Mouse (Mus musculus) hindlimb bud, embryonic 11.5 days (tissue): ENCODE results near the gene Csnk1e.

Experiments
- DNase-seq: peaks from one replicate; pipeline ENCODE4 v3.0.0-alpha.2; 2012; ENCODE audit warnings: low read depth, low spot score; ENCODE audit errors: extremely low spot score

The Csnk1e gene

DNA sequence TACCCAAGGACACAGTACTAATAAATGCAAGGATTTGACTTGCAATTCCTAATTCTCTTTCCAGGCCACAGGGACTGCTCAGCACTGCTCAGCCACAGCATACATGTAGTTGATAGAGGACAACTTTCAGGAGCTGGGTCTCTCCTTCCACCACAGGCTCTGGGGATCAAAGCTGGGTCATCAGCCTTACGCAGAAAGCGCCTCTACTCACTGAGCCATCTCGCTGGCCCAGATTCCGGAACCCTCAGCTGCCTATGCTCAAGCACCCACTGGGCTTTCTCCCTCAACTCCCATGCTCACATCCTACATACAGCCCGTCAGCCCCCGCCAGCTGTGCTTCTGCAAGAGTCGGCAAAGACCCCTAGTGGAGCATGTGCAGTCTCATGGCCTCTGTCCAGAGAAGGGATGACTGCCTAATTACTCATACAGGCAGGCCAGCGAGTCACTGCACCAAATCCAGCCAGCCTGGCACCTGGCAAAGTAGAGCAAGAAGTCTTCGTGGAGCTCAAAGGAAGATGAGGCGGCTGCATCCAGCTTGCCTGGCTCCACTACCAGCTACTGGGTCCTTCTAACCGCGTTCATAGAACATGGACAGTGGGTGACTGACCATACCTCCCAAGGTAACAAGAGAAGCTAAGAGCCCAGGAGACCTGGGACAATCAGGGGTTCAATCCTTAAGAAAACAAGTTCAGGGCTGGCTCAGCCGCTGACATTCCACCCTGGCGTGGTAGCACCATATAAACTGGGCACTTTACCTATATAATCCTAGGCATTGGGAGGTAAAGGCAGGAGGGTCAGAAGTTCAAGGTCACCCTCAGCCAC lies 55.9 kb downstream of the Csnk1e start:
- DNase-seq = no peak

DNA sequence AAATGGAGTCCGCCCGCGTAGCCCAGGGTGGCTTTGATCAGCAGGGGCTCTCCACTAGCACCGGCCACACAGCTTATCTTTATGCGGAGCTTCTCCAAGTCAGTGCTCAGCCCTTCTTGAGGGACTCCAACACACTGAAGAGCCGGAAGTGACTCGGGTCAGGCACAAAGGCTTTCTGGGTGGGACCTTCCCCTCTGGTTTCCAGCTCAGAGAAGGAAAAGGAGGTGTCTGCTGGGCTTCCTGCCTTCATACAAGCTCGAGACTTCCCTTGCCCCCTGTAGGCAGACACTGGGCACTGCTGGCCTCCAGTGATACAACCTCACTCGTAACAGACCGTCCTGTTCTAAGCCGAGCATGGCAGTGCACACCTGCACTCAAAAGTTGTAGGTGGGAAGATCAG lies 58.6 kb downstream of the Csnk1e start:
- no peak for DNase-seq

DNA sequence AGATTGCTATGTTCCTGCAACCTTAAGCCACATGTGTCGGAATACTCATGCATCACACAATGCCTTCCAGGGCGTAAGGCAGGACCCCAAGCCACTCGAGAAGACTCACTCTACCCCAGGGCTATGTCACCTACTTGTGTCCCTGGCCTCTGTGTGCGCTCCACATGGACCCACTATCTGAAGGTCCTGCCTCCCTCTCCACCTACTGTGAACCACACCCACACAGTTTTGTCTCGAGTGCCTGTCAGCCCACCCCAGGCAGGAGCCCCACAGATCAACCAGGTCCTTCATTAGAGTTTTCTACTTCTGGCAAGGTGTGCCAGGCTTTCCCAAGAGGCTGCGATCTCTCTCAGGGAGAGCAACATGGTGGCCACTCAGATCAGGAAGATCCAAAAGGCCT lies 60.1 kb downstream of the Csnk1e start:
- DNase-seq = no peak

DNA sequence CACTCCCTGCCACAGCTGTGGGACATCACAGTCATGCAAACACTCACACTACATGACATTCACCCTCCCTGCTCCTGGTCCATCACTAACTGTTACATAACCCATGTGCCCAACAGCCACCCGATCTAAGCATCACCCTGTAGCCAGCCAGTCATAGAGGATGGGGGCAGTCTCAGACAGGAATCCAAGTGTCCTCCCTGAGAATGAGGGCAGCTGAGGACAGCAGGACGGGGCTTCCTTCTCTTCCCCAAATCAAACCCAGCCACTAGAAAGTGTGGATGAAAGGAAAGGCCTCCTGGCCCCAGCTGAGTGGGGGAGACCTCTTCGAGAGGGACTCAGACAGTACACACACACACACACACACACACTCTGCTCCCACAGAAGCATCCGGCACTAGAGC lies 60.5 kb downstream of the Csnk1e start:
- DNase-seq = no peak

DNA sequence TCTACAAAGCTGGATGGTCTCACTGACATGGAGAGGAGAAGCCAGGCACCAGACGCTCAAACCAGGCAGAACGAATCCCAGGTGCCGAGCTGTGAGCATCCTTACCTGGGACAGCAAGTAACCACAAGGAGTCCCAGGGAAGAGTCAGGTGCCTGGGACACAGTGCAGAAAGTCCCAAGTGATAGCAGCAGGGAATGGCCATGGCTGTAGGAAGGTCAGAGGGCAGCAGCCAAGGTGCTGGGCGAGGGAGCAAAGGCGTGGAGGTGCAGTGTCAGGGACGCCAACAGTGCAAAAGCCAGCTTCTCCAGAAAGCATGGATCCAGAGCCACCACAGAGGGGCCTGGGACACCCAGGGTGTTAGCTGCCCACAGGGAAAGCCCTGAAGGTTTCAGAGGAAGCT lies 62.3 kb downstream of the Csnk1e start:
- no peak for DNase-seq

DNA sequence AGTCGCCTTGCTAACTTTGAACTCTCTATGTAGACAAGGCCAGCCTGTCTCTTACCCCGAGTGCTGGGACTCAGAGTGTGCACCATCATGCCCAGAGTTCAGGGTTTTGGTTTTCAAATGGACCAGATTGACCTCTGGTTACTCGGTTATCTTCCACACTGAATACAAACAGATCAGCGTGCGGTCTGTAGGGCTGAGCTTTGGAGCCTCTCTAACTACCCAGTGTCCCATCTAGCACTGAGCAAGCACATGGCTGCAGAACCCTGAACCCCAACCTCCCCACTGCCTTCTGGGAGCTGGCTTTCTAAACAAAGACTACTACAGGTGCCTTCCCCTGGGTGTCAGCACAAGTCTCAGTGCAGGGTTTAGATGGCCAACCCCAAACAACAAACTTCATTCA lies 62.8 kb downstream of the Csnk1e start:
- DNase-seq = no peak

DNA sequence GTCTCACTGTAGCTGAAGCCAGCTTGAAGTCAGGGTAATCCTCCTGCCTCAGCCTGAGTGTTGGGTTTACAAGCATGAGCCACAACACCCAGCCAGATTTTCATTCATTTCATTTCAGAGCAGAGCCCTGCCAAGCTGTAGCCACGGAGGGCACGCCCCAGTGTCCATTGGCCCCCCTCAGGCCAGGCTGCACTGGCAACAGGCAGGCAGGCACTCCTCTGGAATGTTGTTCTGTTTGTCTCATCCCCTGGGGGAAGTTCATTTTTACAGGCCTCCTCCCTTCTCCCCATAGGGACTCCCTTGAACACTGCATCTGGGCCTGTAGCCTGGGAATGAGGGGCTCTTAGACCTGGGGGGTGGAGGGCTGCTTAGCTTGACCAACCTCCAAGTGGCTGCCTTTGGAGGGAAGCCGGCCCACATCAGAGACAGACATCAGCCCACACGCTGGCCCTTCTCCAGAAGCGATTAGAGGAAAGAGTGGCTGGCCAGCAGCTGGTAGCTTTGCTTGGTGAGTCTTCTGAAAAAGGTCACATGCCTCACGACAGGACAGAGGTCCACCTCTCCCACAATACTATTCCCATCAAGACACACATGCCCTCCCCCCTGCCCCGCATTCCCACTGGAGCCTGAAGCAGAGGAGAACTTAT lies 63.8 kb downstream of the Csnk1e start:
- DNase-seq = no peak

DNA sequence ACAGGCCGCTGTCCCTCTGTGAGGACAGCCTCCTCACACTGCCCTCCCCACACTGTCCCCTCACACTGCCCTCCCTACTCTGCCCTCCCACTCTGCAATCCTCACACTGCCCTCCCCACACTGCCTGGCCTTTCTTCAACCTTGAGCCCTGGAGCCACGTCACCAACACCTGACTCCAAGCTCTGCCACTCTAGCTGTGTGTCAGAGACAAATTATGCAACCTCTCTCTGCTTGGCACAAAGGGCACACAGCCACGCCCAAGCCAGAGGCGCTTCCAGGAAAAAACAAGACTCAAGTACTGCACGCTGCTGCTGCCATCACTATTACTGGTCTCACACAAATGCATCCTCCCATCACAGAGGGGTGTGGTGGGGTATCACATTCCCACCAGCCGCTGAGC lies 64.9 kb downstream of the Csnk1e start:
- DNase-seq = no peak

DNA sequence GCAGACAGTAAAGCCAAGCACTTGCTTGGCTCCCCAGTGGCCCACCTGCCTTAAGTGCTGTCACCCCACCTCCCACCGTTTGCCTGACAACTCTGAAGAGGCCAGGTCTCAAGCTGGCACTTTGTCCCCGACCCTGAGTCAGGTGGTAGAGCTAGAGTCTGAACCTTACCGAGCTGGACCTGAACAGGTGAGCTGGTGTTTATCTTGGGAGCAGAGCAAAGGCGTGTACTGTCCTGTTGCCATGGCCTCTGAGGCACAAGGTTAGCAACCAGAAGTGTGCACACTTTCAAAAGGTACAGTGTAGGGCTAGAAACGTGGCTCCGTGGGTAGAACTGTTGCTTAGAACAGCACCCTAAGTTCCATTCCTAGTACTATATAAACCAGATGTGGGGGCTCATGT lies 67.2 kb downstream of the Csnk1e start:
- no peak for DNase-seq

DNA sequence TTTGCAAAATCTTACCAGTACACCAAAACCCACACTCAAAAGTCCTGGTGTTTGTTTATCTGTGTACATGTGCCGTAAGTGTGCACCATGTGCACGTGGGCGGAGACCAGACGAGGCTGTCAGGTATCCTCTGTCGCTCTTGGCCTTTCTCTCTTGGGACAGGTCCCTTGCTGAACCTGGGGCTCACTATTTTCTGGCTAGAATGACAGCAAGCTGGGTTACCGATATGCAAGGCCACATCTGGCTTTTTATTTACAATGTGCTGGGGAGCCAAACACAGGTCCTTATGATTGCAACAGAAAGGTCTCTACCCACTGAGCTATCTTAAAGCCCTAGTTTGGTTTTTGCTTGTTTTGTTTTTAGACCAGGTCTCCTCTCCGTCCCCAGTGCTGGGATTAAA lies 67.8 kb downstream of the Csnk1e start:
- DNase-seq = no peak

DNA sequence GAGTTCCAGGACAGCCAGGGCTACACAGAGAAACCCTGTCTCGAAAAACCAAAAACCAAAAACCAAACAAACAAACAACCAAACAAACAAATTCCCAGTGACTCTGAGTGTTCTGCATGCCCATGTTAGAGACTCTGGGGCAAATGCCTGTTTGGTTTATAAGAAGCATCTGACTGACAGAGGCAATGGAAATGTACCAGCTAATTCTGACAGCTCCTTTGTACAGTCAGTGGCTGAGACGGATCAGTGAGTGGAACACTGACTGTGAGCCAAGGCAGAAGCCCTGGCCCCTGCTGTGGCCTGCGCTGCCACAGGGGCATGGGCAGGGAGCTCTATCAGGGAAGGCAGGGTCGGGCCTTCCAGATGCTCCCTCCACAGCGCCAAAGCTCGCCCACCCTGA lies 68.3 kb downstream of the Csnk1e start:
- no peak for DNase-seq

DNA sequence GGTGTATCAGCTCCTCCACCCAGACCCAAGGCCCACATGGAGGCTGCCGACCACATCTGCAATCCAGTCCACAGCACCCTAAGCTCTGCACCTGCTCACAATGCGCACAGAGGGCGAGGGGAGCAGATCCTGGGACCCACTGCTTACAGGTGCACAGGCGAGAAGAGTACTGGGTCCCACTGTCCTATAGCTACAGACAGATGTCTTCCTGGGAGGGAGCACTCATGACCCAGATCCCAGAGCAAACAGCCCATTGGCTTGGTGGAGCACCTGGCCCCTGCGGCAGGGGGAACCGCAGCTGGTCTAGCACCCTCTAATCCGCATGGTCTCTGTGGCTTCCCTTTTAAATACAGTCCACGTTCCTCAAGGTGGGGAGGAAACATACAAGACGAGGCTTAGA lies 73.7 kb downstream of the Csnk1e start:
- no peak for DNase-seq

DNA sequence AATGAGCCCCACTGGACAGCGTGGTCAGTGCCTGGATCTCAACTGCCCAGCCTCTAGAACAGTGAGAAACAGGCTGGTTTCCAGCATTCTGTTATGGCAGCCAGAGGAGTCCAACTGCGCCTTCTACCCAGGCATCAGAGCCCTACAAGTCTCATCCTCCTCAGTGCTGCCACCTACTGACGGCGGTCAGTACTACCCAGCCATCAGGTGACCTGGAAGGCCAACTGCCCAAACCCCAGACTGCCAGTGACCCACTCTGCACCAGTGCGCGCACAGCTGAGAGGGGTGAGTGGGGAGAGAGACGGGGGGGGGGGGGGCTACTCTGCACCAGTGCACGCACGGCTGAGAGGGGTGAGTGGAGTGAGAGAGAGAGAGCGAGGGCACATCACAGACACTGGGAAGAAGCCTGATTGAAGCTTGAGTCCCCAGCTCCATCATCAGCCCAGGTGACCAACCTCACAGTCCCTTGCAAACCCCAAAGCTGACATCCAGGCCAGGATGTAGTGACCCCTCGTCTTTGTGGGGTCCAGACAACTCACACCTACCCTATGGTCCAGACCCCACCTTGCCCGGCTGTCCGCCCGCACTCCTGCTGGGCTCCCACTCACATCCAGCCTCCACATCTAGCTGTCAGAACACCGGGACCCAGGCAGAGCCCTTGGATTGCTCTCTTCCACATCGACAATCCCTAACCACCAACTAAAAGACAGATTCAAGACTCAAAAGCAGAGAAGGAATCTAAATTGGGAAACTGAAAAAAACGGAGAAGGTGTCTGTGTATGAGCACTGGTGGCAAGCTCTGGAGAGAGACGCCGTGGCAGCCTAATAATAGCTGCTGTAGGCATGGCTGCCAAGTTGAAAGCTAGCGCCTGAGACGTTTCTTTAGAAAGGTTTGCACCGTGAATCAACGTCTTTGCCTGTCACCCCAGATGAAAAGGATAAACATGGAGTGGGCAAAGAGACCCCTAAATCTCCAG lies 74.6 kb downstream of the Csnk1e start:
- no peak for DNase-seq

DNA sequence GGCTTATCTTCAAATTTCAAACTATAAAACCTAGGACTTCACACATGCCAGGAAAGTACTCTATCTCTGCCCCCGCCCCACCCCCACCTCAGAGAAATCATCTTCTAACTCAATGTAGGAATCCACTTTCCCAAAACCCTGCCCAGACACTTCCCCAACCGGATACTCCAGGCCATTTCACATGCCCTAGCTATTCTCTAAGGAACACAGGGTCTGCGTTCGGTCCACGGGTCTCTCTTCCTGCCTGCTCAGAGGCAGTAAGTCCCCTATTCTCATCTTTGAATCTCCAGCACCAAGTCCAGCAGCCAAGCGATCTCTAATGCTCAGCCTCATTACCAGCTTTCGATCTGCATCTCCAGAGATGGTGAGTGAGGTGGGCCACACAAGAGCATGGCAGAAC lies 75.7 kb downstream of the Csnk1e start:
- DNase-seq = no peak

DNA sequence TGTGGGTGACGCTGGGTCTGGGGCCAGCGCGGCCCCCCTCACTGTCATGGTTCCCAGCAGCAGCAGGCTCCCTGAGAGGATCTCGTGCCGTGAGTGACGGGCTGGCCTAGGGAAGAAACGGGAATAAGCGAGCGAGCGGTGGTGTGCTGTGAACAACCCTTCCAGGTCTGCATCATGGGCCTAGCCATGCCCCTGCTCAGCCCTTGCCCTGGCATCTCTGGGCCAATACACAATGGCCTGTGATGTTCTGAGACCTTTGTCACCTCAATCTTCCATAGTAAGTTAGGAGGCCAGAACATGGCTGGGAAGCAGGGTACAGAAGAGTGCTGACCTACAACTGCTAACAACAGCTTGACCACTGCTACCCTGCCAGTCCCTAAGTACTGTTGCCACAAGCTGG lies 76.8 kb downstream of the Csnk1e start:
- DNase-seq = no peak

DNA sequence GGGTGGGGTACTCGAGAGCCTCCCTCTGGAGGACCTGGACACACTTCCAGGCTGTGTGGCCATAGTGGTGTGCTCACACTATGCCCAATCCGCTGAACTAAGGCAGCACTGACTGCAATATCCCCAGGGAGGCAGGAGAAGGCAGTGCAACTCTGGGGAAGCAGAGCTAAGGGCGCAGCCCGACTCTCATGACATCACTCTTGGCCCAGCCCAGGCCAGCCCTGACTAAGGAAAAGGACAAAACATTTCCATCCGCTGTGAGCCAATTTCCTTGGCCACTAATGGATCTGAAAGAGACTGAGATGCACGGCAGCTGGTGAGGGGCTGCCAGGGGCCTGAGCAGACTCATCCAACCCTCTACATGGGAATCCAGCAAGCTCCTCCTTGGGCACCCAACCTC lies 77.7 kb downstream of the Csnk1e start:
- no peak for DNase-seq

DNA sequence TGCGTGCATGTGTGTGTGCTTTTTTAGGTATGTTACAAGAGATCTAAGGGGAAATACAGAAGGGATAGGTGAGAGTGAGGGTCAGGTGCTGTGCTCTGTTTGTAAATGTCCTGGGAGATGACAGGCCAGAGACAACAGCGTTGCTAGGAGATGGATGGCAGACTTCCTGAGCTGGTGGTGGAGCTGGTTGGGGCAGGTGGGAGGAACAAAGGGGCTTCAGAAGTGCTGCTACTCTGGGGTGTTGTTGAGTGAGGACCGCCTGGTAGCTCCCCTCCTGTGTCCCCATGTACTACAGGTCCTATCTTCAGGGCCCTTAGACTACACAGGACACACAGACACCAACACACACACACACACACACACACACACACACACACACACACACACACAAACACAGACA lies 80.6 kb downstream of the Csnk1e start:
- DNase-seq = no peak

DNA sequence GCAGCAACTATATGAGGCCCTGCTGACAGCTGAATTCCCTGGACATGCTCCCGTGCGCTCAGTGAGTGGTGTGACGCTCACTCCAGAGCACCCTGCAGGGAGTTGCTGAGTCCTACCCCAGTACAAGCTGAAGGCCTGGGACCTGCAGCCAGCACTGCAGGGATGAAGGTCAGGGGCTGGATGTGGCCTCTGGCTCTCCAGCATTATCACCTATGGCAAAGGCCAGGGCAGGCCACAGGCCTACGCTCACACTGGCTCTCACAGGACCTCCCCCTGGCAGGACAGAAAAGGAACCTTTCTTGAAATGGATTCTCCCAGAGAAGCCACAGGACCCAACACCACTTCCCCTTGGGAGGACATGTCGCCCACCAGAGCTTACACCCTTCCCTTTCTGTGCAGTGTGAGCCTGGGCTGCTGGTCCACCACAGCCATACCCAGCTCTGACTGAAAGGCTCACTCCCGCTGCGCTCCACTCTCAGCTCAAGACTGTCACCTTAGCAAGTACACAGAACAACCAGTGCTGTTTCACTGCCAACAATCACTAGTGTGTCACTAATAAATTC lies 85.0 kb downstream of the Csnk1e start:
- DNase-seq = no peak

DNA sequence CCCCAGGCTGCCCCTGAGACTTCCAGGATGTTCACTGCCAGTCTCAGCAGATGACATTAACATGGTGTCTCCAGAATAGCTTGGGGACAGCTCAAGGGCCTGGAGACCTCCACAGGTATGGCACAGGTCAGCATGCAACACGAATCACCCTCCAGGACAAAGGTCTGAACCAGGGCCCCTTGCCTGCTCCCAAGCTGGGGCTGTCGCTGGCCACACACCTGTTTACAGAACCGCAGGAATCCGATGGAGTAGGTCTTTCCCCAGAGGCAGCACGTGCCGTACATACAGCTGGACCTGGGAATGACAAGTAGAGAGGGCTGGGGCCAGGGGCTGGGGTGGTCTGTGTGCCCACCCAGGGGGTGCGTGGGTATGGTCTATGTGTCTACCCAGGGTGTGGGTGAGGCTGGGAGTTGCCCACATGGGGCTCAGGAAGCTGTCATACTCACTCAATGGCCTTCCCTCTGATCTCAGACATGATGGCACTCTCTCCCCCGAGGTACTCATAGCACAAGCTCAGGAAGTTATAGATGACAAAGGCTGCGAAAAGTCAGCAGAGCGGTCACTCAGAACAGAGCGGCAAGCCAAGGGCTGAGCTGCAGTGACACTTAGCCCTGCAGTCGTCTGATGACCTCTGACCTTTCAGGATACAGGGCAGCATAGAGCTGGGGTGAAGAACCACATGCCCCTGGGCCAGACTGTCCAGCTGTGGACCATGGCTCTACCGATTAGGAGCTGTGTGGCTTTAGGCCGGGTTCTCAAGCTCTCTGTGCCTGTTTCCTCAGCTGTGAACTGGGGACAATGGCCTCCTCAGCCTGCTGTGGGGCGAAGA lies 85.7 kb downstream of the Csnk1e start:
- no peak for DNase-seq

DNA sequence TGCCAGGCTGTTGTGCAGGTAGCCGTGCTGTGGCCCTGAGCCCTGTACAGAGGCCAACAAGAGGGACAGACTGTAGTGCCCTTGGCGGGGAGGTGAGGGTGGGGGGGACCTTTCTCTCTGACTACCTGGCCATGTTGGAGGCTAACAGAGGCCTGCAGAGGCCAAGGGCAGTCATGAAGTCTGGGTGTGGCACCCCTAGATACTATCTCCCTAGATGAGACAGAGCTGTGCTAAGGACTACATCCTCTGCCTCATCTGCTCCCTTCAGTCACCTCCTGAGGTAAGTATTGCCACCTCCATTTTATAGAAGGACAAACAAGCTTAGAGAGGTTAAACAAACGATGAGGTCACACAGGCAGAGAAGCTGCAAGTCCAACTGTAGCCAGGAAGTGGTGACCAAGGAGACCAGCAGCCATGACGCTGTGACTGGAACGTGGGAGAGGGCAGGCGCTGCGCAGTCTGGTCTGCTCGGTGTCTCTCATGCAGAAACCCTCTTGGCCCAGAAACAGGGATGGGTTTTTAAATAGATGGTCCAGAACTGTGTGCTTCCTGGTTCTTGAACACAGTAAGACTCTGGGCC lies 86.4 kb downstream of the Csnk1e start:
- no peak for DNase-seq
